Mouse (Mus musculus): ENCODE results near the gene Ms4a4d.
"Not testable (repeated sequence)": the region's sequence is repeated elsewhere in the genome, so short reads cannot be mapped to it uniquely, and the experiment has no call there.

Ms4a4d gene

DNA sequence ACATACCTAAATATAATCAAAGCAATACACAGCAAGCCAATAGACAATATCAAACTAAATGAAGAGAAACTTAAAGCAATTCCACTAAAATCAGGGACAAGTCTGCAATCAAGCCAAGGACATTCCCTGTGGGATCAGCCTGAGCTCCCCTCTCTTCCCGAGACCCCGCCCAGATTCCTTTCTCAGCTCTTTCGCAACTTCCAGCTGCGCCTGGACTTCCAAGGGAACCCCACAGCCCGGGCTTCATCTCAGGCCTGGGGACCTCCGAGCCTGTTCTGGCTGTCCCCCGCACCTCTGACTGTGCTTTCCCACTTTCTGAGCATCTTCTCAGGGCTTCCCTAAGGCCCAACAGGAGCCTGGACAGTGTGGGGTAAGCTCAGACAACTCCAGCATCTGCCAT, at the start of gene Ms4a4d:
Gene Ms4a4d (plus strand): TSS at position 209 of the 400 bp plus-strand sequence.
- DNase-seq (ENCODE audit: low spot score in 2 of 2) = no peak

DNA sequence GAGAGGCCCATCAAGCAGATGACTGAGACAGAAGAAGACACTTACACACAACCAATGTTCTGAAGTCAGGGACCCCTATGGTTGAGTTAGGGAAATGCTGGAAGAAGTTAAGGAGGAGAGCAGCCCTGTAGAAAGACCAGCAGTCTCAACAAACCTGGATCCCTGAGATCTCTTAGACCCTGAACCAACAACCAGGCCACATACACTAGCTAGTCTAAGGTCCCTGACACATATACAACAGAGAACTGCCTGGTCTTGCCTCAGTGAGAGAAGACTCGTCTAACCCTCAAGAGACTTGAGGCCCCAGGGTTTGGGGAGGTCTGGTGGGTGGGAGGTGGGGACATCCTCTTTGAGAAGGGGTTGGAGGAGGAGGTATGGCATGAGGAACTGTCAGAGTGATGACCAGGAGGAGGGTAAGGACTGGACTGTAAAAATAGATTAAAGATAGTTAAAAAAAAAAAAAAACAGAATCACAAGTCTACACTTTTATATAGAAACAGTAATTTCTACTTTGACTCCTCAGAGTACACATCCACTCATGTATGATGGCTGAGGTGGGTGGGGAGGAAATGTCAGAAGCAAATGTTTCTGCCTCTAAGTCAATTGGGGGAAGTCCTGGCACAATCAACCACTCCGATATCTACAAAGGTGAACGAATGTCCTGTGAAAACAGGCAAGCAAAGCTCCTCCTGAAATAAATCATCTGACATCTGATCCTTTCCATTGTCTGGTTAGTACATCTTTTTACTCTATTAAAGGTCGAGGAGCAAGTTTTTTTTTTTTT, 45.0 kb upstream of the Ms4a4d start:
- DNase-seq (ENCODE audit: low spot score in 2 of 2) = no peak

DNA sequence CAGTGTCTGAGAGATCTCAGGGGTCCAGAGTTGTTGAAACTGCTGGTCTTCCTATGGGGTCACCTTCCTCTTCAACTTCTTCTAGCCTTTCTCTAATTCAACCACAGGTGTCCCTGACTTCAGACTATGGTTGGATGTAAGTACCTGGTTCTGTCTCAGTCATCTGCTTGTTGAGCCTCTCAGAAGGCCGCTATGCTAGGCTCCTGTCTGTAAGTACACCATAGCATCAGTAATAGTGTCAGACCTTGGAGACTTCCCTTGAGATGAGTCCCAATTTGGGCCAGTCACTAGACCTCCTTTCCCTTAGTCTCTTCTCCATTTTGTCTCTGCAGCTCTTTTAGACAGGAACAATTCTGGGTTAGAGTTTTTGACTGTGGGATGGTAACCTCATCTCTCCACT, 43.9 kb upstream of the Ms4a4d start:
- DNase-seq (ENCODE audit: low spot score in 2 of 2) = no peak

DNA sequence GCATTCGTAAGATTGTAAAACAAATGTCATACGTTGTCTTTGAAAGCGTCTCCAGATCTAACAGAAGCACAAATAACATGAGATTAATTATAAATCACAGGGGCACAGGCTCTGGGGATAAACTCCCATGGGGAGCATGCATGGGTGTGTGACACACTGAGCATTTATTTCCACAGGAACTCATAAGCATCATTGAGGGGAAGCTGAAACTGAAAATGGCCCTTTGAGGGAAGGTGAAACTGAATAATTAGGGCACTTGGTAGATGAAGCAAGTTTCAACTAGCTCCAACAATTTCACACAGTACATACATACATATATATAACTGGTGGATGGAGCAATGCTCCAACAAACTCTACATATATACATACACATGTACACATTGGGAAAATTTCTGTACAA, 42.1 kb upstream of the Ms4a4d start:
- no peak for DNase-seq (ENCODE audit: low spot score in 2 of 2)

DNA sequence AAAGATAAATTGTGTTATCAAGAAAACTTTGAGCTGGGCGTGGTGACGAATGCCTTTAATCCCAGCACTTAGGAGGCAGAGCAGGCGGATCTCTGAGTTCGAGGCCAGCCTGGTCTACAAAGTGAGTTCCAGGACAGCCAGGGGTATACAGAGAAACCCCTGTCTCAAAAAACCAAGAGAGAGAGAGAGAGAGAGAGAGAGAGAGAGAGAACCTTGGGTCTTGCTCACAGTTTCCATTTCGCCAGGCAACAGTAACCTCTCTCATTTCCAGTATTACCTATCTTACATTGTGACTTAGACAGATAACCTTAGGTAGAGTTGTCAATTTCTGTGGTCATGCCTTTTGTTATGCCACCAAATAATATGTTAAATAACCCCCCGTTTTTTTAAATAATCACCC, 40.2 kb upstream of the Ms4a4d start:
- DNase-seq (ENCODE audit: low spot score in 2 of 2) = no peak

DNA sequence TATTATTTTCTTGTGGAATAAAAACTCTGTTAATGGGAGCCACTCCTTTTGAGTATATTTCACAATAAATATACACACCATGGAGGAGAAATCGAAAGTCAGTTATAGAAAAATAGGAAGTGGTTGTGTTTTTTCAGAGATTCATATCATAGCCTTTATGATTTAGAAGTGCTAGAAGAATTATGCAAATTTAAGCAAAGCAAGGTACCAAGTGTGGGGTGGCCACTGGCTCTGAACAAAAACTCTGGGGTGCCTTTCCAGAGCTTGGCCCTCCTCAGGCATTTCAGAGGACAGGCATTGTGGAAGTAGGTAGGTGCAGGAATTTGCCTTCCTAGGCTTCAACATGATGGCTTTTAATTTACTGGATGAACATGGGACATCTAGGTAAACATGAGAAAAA, 39.3 kb upstream of the Ms4a4d start:
- DNase-seq (ENCODE audit: low spot score in 2 of 2) = not testable (repeated sequence)

DNA sequence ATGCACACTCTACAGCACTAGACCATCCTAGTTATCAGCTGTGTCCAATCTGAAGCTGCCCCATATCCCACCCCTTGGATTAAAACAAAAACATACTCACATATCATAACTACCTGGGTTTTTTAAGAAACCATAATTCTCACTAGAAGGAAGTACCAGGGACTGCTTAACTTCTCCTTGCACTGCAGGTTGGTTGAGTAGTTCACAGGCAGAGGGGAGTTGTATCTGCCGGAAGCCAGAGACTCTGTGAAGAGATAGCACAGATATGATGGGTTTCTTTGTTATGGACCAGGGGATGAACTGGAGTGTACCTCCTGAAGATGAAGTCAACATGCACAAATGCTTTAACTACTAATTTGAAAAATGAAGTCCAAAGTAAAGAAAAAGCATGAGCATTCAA, 35.8 kb upstream of the Ms4a4d start:
- DNase-seq (ENCODE audit: low spot score in 2 of 2) = no peak

DNA sequence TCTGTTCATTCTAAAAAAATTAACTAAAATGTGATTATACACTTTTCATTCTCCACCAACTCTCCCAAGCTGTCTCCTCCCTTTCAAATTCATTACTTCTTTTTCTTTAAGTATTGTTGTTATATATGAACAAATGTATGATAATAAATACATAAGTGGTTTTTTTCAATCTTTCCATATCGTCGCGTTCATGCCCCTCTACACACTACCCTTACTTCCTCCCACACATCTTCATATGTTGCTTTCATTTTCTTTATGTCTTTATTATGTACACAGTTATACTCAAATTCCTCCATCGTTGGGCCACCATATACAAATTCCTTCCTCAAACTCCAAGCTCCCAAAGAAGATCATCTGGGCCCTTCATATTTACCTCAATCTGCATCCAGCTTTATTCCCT, 35.3 kb upstream of the Ms4a4d start:
- DNase-seq (ENCODE audit: low spot score in 2 of 2) = no peak

DNA sequence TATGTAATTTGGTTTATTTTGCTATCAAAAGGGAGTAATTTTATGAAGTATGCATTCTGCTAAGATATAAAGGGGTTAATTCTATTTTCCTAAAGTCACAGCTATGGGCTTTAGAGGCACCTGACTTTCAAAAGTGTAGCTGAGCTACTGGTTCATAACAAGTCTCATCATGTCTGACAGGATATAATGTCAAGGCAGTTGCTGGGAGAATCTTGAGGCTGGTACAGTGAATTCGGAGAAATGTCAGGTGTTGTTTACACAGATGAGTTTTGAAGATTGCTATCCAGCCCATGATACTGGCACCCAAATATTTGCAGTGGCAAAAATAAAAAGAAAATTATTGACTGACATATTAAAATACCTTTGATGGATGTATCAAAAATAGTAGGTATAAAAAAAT, 31.7 kb upstream of the Ms4a4d start:
- DNase-seq (ENCODE audit: low spot score in 2 of 2) = no peak

DNA sequence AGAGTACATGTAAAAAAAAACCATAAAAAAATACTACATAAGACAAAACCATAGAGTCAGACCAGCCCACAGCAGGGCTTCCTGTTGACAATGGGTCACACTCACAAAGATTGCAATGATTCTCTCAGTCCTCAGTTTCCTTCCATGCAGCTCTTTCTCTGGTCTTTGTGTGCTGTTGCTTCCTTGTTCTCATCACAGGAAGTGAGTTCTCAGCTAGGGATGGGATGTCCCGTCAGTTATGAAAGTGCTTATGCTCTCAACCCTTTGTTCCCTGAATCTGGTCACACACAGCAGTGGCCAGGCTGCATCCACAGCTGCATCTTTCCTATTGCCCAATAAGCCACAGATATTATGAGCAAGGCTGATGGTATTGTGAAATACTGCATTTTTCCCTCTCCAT, 23.1 kb upstream of the Ms4a4d start:
- DNase-seq (ENCODE audit: low spot score in 2 of 2) = no peak

DNA sequence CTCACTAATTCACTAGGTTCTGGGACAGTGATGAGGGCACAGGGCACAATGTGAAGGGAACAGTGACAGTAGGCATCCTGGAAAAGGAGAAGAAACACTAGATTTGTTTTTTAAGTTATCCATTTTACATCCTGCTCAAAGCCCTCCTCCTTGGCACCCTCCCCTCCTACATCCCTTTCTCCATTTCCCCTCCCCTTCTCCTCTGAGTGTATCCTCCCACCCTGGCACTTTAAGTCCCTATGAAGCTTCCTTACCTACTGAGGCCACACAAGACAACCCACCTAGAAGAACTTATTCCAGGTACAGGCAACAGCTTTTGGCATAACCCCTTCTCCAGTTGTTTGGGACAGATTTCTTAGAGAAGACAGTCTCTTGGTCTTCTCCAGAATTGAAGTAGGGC, 20.4 kb upstream of the Ms4a4d start, which contains the start of gene Ms4a6b:
Gene Ms4a6b (plus strand): TSS at position 267 of the 400 bp plus-strand sequence.
- DNase-seq (ENCODE audit: low spot score in 2 of 2) = no peak

DNA sequence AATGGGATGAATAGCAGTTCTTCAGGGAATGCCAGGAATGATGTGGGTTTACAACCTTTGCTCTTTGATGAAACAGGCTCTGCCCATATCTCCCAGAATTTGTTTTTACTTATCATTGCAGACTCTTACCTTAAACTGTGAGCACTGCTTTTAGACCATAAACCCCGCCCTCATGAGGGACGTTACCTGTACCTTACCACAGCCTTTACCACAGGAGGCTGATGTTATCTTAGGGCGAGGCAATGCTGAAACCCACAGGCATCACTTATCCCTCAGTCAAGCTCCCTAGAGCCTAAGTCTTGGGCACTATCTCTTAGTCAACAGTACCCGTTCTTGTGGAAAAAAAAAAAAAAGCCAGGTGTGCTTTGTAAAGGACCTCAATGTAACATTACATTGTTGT, 19.8 kb upstream of the Ms4a4d start:
- DNase-seq (ENCODE audit: low spot score in 2 of 2) = no peak

DNA sequence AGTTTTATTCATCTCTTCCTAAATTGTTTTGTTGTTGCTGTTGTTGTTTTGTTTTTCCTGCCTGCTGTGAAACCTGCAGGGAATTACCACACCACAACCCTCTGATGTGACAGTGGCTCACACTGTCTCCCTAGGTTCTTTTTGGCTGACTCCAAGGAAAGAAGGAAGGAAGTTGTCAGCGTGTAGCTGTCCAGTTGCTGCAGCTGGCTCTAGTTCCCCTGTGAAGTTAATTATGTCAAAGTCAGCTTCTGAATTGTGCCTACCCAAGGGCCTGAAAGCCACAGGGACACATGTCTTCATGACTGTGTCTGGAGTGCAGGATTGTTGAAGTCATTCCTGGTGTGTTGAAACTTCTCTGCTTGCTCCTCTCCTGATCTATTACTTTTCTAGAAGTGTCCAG, 19.2 kb upstream of the Ms4a4d start:
- DNase-seq (ENCODE audit: low spot score in 2 of 2) = not testable (repeated sequence)

DNA sequence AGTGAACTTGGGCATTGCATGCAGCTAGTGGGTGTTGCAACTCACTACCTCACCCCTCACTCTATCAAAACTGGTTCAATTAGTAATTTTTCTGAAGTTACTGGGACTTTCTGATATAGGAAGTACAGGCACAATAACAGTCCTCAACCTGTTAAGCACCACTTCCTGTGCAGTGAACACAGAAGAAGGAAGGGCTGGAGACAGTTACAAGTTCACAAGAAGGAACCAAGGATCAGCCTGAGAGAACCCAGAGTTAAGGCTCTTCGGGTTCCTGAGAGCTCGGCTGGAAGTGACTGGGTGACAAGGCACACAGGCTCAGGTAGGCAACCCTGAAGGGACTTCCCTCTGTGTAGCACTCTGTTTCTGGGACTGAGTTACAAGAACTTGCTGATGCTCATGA, 18.2 kb upstream of the Ms4a4d start:
- not testable (repeated sequence) for DNase-seq (ENCODE audit: low spot score in 2 of 2)

DNA sequence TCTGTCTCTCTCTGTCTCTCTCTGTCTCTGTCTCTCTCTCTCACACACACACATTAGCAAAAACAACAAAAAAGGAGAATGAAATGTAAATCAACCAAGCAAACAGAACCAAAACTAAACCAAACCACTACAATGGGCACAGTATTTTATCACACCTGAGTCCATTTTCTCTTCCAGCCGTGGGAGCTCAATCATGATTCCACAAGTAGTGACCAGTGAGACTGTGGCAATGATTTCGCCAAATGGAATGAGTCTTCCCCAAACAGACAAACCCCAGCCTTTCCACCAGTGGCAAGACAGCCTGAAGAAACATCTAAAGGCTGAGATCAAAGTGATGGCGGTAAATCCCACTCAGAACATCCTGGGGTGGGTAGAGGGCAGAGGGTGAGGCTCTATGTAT, 16.5 kb upstream of the Ms4a4d start:
- no peak for DNase-seq (ENCODE audit: low spot score in 2 of 2)

DNA sequence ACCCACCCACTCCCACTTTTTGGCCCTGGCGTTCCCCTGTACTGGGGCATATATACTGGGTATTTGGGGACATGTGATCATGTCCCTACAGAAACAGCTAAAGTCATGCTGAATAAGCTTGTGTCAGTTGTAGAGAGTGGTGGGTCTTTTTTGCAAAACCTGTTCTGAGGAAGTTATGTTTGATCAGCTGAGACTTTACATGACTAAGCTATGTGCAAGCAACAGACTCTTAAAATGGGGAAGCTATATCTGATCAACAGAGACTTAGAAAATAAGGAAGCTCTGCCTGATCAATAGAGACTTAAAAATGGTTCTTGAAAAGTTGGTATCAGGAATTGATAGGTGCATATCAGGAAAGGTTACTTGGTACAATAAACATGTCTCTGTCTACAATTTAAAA, 3.2 kb upstream of the Ms4a4d start:
- DNase-seq (ENCODE audit: low spot score in 2 of 2) = no peak

DNA sequence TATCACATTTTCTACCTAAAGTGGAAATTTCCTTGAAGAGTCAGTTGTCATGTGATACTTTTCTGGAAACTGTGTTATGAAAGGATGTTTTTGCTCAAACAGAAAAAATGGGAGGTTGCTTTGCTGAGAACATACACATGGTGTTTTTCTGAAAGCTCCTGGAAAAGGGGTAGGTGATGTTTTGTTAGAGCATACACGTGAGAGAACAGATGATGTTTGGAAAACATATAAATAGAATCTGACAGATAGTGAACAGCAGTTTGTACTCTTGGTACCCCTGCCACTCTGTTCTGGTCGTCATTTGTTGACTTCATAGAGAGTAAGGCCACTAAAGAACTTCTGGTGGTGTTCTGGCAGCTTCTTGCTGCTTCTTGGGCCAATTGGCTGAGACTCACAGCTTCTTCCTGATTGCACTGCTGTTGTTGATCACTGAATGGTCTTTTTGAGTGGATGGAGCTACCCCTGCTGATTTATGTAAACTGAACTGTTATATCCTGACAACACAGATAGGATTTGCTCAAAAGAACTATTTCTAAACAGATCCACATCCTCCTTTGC, 2.6 kb upstream of the Ms4a4d start:
- DNase-seq (ENCODE audit: low spot score in 2 of 2) = no peak

DNA sequence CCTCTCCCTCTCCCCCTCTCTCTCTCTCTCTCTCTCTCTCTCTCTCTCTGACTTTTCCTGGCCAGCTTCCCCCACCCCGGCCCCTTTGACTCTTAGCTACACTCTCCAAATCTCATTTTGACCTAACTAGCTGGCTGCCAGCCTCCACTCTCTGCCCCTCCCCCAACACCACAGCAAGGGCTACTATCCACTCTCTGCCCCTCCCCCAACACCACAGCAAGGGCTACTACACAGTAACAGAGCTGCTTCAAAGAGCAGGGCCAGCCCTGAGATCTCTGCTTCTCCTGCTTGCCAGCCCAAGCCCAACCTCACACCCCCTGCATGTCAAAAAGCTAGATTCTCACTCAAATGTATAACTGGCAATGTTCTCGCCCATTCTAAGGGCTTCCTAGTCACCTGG, 735 bp downstream of the Ms4a4d start:
- no peak for DNase-seq (ENCODE audit: low spot score in 2 of 2)

DNA sequence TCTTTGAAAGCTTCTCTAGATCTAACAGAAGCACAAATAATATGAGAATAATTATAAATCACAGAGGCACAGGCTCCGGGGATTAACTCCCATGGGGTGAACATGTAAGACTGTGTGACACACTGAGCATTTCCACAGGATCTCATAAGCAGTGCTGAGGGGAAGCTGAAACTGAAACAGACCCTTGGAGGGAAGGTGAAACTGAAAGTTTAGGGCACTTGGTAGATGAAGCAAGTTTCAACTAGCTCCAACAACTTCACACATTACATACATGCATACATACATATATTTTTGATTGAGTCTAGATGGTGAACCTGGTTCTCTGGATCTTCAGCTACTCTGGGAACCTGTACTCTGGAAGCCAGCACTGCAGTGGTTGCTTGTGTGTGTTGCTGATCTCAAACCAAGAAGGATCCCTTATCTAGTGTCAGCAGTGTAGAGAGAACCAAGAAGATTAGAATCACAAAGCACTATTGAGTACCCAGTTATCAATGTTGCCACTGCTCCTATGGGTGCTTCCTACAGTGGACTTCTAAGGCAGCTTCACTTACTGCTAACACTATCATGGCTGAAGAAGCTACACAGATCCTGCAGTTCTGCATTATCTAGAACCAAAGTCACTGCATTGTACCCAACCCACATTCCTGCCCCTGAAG, 3.7 kb downstream of the Ms4a4d start:
- not testable (repeated sequence) for DNase-seq (ENCODE audit: low spot score in 2 of 2)

DNA sequence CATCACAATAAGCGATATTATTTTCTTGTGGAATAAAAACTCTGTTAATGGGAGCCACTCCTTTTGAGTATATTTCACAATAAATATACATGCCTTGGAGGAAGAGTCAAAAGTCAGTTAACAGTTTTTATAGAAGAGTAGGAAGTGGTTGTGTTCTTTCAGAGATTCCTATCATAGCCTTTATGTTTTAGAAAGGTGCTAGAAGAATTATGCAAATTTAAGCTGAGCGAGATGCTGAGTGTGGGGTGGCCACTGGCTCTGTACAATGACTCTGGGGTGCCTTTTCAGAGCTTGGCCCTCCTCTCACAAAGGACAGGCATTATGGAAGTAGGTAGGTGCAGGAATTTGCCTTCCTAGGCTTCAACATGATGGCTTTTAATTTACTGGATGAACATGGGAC, 7.8 kb downstream of the Ms4a4d start:
- not testable (repeated sequence) for DNase-seq (ENCODE audit: low spot score in 2 of 2)

DNA sequence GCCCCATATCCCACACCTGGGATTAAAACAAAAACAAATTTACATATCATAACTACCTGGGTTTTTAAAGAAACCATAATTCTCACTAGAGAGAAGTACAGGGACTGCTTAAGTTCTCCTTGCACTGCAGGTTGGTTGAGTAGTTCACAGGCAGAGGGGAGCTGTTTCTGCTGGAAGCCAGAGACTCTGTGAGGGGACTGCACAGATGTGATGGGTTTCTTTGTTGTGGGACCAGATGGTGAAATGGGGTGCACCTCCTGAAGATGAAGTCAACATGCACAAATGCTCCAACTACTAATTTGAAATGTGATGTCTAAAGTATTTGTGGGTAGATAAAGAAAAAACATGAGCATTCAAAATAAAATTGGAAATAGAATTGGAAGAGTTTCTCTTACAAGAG, 11.3 kb downstream of the Ms4a4d start:
- no peak for DNase-seq (ENCODE audit: low spot score in 2 of 2)

DNA sequence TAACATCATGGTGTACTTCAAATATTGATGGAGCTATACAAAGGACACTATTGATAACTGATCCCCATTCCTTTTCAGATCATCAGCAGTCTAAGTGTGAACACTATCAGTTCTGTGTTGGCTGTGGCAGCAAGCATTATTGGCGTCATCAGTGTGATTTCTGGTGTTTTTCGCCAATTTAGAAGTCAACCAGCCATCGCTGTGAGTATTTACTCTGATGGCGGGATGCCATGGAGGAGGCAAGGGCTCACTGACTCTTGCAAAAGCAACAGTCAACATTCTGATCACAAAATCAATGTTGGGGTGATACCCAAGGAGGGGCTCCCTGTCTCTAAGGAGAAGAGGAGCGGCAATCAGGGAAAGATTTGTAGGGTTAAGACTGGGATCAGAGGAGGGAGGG, 18.1 kb downstream of the Ms4a4d start:
- no peak for DNase-seq (ENCODE audit: low spot score in 2 of 2)

DNA sequence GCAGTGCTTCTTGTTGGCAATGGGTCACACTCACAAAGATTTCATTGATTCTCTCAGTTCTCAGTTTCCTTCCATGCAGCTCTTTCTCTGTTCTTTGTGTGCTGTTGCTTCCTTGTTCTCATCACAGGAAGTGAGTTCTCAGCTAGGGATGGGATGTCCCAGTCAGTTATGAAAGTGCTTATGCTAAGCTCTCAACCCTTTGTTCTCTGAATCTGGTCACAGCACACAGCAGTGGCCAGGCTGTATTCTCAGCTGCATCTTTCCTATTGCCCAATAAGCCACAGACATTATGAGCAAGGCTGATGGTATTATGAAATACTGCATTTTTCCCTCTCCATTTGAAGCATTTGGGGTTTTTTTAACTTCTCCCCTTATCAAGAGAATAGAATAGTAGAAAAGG, 23.0 kb downstream of the Ms4a4d start:
- DNase-seq (ENCODE audit: low spot score in 2 of 2) = not testable (repeated sequence)

Measured in right cerebral cortex, adult 2 months (tissue).